Mouse (Mus musculus): Measurements from ENCODE around the gene Csrnp3. TPM values are rescaled to one million over a fixed set of nuclear protein-coding genes. Genes with fewer than 3 reads are reported as not detected.

The Csrnp3 gene
- polyA plus RNA-seq, 1 experiment, result 0.08 TPM

DNA sequence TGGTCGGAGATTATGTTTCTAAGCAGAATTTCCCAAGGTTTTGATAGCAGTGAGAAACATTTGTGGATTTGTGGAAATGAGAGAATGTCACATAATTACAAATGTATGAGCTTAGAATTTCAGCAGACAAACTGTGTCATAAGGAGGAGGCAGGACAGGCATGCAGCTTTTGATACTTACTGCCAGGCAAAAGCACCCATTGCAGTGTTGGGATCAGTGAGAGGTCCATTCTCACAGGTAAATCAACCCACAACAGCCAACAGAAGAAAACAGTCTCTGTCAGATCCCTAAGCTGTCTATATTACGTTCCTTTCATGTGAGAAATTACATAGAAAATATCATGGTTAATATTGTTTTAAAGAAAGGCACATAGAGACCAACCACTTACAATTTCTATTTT, 19.3 kb upstream of the Csrnp3 start:
- no peak overlapping the region for H3K27ac ChIP-seq (ENCODE audit: control insufficient read depth, insufficient read depth, low read length)
- TF ChIP-seq POLR2A (IDR thresholded peaks at IDR 0.05; ENCODE audit: control insufficient read depth, extremely low read depth, insufficient read depth, low read length, poor library complexity) (no peak), CTCF (IDR thresholded peaks at IDR 0.05; ENCODE audit: borderline replicate concordance, control insufficient read depth, extremely low read depth, insufficient read depth, low read length, poor library complexity) (no peak)
- H3K4me1 ChIP-seq (replicated peaks; ENCODE audit: control insufficient read depth, insufficient read depth, low read length), result no peaks in the 10 kb centered on the region
- H3K36me3 ChIP-seq (ENCODE audit: control insufficient read depth, insufficient read depth, low read length), result no peaks in the 10 kb centered on the region
- WGBS, result 91% methylated on average over 2 of the region's 2 CpGs
- DNase-seq, result no peak
- H3K27me3 ChIP-seq (ENCODE audit: control insufficient read depth, insufficient read depth, low read length), result no peaks in the 10 kb centered on the region
- H3K4me3 ChIP-seq (ENCODE audit: control insufficient read depth, insufficient read depth, low read length), result no peak overlapping the region

DNA sequence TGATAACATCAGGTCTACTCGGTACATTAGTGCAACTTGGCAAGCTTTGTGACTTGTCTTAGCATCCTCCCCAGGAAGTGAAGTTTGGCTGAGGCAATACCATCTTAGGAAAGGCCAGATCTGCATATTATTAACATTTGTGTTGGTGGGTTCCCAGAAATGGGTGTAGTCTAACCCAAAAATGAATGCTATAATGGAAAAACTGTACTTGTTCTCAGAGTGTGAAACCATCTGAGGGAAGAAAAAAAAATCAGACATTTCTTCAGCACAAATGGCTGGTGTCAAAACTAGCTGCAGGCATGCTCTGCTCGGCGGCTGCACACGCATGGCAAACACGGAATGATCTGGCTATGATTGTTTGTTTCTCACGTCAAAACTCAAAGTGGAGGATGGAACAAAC, 18.8 kb upstream of the Csrnp3 start:
- H3K27me3 ChIP-seq (ENCODE audit: control insufficient read depth, insufficient read depth, low read length), result no peaks in the 10 kb centered on the region
- no peaks in the 10 kb centered on the region for H3K36me3 ChIP-seq (ENCODE audit: control insufficient read depth, insufficient read depth, low read length)
- H3K4me1 ChIP-seq (replicated peaks; ENCODE audit: control insufficient read depth, insufficient read depth, low read length), result no peaks in the 10 kb centered on the region
- H3K27ac ChIP-seq (ENCODE audit: control insufficient read depth, insufficient read depth, low read length), result no peak overlapping the region
- no peak for DNase-seq
- no peak overlapping the region for H3K4me3 ChIP-seq (ENCODE audit: control insufficient read depth, insufficient read depth, low read length)
- 96% methylated on average over 6 of the region's 6 CpGs for WGBS
- TF ChIP-seq POLR2A (IDR thresholded peaks at IDR 0.05; ENCODE audit: control insufficient read depth, extremely low read depth, insufficient read depth, low read length, poor library complexity) (no peak), CTCF (IDR thresholded peaks at IDR 0.05; ENCODE audit: borderline replicate concordance, control insufficient read depth, extremely low read depth, insufficient read depth, low read length, poor library complexity) (no peak)

DNA sequence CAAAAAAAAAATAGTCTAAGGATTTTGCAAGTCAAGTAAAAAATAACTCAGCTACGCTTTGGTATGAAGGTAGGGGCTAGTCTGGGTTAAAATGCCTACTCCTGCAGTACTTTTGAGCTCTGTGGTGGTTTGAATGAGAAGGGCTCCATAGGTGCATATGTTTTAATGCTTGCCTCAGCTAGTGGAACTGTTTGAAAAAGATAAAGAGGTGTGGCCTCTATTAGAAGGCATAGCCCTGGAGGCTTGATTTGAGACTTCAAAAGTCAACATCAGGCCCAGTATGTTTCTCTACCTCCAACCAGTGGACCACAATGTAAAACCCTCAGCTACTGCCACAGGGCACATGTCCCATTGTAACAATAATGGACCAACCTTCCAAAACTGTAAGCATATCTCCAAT, 16.9 kb upstream of the Csrnp3 start:
- Histone ChIP-seq H3K27me3 (ENCODE audit: control insufficient read depth, insufficient read depth, low read length) (no peaks in the 10 kb centered on the region), H3K4me3 (ENCODE audit: control insufficient read depth, insufficient read depth, low read length) (no peak overlapping the region), H3K36me3 (ENCODE audit: control insufficient read depth, insufficient read depth, low read length) (no peaks in the 10 kb centered on the region), H3K4me1 (replicated peaks; ENCODE audit: control insufficient read depth, insufficient read depth, low read length) (no peaks in the 10 kb centered on the region), H3K27ac (ENCODE audit: control insufficient read depth, insufficient read depth, low read length) (no peak overlapping the region)
- no peak for TF ChIP-seq POLR2A (IDR thresholded peaks at IDR 0.05; ENCODE audit: control insufficient read depth, extremely low read depth, insufficient read depth, low read length, poor library complexity)
- no peak for TF ChIP-seq CTCF (IDR thresholded peaks at IDR 0.05; ENCODE audit: borderline replicate concordance, control insufficient read depth, extremely low read depth, insufficient read depth, low read length, poor library complexity)
- DNase-seq, result no peak
- 91% methylated on average over 1 of the region's 1 CpGs for WGBS

DNA sequence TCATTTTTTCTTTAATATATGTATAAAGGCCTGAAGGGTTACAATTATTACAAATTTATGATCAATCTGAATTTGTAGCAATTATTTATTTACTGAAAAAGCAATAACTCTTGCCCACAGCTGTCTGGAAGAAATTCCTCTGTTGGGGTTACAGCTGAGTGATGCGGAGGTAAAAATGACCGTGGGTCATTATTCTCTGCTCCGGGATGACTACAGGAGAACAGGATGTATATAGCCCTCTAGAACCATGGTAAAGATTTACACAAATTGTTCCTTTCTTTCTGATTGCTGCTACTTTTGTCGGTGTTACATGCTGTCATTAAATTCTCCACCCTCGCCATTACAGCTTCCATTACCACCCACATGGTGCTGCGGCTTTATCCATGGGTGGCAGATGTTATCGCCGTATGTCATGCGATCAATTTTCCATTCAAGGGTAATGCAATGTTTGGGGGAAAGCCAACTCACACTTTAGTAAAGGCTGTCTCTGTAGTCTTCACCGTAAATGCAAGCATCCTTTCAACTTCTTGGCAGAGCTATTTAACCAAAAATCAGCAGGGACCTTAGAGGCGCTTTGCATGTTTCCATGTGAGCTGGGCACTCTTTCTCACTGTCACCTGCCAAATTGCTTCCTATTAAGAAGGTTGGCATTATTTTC, 12.7 kb upstream of the Csrnp3 start:
- Histone ChIP-seq H3K36me3 (ENCODE audit: control insufficient read depth, insufficient read depth, low read length) (no peaks in the 10 kb centered on the region), H3K4me1 (replicated peaks; ENCODE audit: control insufficient read depth, insufficient read depth, low read length) (no peaks in the 10 kb centered on the region), H3K27ac (ENCODE audit: control insufficient read depth, insufficient read depth, low read length) (no peak overlapping the region), H3K4me3 (ENCODE audit: control insufficient read depth, insufficient read depth, low read length) (no peak overlapping the region), H3K27me3 (ENCODE audit: control insufficient read depth, insufficient read depth, low read length) (no peaks in the 10 kb centered on the region)
- WGBS, result 91% methylated on average over 11 of the region's 11 CpGs
- no peak for TF ChIP-seq POLR2A (IDR thresholded peaks at IDR 0.05; ENCODE audit: control insufficient read depth, extremely low read depth, insufficient read depth, low read length, poor library complexity)
- TF ChIP-seq CTCF (IDR thresholded peaks at IDR 0.05; ENCODE audit: borderline replicate concordance, control insufficient read depth, extremely low read depth, insufficient read depth, low read length, poor library complexity), result no peak
- DNase-seq, result no peak

DNA sequence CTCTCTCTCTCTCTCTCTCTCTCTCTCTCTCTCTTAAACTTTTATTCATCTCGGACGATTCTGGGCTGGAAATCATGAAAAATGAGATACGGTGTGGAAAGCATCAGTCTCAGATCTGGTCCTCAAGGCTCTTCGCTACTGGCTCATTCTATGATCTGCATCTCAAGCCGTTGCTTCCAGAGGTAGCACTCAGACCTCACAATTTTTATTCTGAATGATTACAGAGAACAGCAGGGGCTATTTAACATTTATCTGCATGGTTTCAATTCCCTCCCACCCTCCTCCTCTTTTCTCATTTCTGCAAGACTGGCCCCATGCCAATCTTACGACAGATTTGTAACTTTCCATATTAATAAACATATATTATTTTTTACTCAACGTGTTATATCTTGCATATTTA, 12.1 kb upstream of the Csrnp3 start:
- Histone ChIP-seq H3K27me3 (ENCODE audit: control insufficient read depth, insufficient read depth, low read length) (no peaks in the 10 kb centered on the region), H3K4me3 (ENCODE audit: control insufficient read depth, insufficient read depth, low read length) (no peak overlapping the region), H3K36me3 (ENCODE audit: control insufficient read depth, insufficient read depth, low read length) (no peaks in the 10 kb centered on the region), H3K4me1 (replicated peaks; ENCODE audit: control insufficient read depth, insufficient read depth, low read length) (no peaks in the 10 kb centered on the region), H3K27ac (ENCODE audit: control insufficient read depth, insufficient read depth, low read length) (no peak overlapping the region)
- WGBS, result 86% methylated on average over 7 of the region's 7 CpGs
- no peak for DNase-seq
- TF ChIP-seq POLR2A (IDR thresholded peaks at IDR 0.05; ENCODE audit: control insufficient read depth, extremely low read depth, insufficient read depth, low read length, poor library complexity) (no peak), CTCF (IDR thresholded peaks at IDR 0.05; ENCODE audit: borderline replicate concordance, control insufficient read depth, extremely low read depth, insufficient read depth, low read length, poor library complexity) (no peak)

DNA sequence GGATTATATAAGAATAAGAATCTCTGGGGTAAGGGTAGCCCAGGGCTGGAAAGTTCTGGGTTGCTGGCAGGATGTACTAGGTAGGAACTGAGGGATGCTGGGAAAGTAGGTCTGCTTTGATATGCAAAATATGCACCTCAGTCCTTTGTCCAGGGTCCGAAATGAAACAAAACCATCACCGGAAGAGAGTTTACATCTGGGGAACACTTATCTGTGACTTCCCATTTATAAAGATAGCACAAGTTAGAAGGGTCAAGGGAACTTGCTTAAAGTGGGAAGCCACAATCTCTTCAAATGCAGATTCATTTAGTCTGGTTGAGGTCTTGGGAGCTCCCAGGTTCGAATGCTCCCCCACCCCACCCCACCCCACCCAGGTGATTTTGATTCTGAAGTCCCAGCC, 4.0 kb upstream of the Csrnp3 start:
- Histone ChIP-seq H3K27ac (ENCODE audit: control insufficient read depth, insufficient read depth, low read length) (no peak overlapping the region), H3K36me3 (ENCODE audit: control insufficient read depth, insufficient read depth, low read length) (no peaks in the 10 kb centered on the region), H3K4me1 (replicated peaks; ENCODE audit: control insufficient read depth, insufficient read depth, low read length) (no peaks in the 10 kb centered on the region), H3K4me3 (ENCODE audit: control insufficient read depth, insufficient read depth, low read length) (no peak overlapping the region), H3K27me3 (ENCODE audit: control insufficient read depth, insufficient read depth, low read length) (no peaks in the 10 kb centered on the region)
- DNase-seq, result no peak
- WGBS, result 39% methylated on average over 3 of the region's 3 CpGs
- TF ChIP-seq CTCF (IDR thresholded peaks at IDR 0.05; ENCODE audit: borderline replicate concordance, control insufficient read depth, extremely low read depth, insufficient read depth, low read length, poor library complexity), result no peak
- TF ChIP-seq POLR2A (IDR thresholded peaks at IDR 0.05; ENCODE audit: control insufficient read depth, extremely low read depth, insufficient read depth, low read length, poor library complexity), result no peak

DNA sequence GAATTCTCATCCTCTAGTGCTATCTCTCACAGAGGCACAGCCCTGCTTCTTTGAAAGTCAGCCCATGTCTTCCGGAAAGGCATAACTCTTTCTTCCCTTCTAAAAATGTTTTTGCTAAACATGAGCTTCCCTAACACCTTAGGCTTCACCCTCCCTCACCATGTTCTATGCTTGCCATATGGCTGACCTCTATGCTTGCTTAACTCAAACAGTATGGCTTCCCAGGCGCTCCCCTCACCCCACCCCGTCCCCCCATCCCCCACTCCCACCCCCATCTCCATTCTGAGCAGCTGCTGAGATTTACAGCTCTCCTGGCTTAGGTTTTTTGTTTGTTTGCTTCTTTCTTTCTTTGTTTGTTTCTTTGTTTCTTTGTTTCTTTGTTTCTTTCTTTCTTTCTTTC, 3.2 kb upstream of the Csrnp3 start:
- WGBS, result 65% methylated on average over 3 of the region's 3 CpGs
- Histone ChIP-seq H3K27ac (ENCODE audit: control insufficient read depth, insufficient read depth, low read length) (no peak overlapping the region), H3K4me3 (ENCODE audit: control insufficient read depth, insufficient read depth, low read length) (no peak overlapping the region), H3K27me3 (ENCODE audit: control insufficient read depth, insufficient read depth, low read length) (no peaks in the 10 kb centered on the region), H3K4me1 (replicated peaks; ENCODE audit: control insufficient read depth, insufficient read depth, low read length) (no peaks in the 10 kb centered on the region), H3K36me3 (ENCODE audit: control insufficient read depth, insufficient read depth, low read length) (no peaks in the 10 kb centered on the region)
- no peak for DNase-seq
- TF ChIP-seq CTCF (IDR thresholded peaks at IDR 0.05; ENCODE audit: borderline replicate concordance, control insufficient read depth, extremely low read depth, insufficient read depth, low read length, poor library complexity) (no peak), POLR2A (IDR thresholded peaks at IDR 0.05; ENCODE audit: control insufficient read depth, extremely low read depth, insufficient read depth, low read length, poor library complexity) (no peak)
